Mouse (Mus musculus): ENCODE measurements around the gene Gm17334.

Gm17334 gene

GRCm38 (mm10) chr11:53773087-53773486, at the start of gene Gm17334:
Gm17334 (minus strand) TSS chr11:53773187.
- no peak for DNase-seq (ENCODE audit: low read depth)

- DNase-seq (ENCODE audit: low read depth), result no peak
Observed at GRCm38 (mm10) chr11:53821945-53822338, 49.0 kb upstream of the Gm17334 start.

- peak; percentile 74 for DNase-seq (ENCODE audit: low read depth)
Observed at GRCm38 (mm10) chr11:53821230-53821944, 48.4 kb upstream of the Gm17334 start.

GRCm38 (mm10) chr11:53820516-53821170, 47.7 kb upstream of the Gm17334 start:
- DNase-seq (ENCODE audit: low read depth), result no peak

GRCm38 (mm10) chr11:53819511-53819910, 46.5 kb upstream of the Gm17334 start:
- DNase-seq (ENCODE audit: low read depth), result no peak

- DNase-seq (ENCODE audit: low read depth), result no peak
Observed at GRCm38 (mm10) chr11:53818794-53819193, 45.8 kb upstream of the Gm17334 start.

- DNase-seq (ENCODE audit: low read depth), result no peak
Observed at GRCm38 (mm10) chr11:53816841-53817375, 43.9 kb upstream of the Gm17334 start.

GRCm38 (mm10) chr11:53814810-53815209, 41.8 kb upstream of the Gm17334 start:
- DNase-seq (ENCODE audit: low read depth), result no peak

- DNase-seq (ENCODE audit: low read depth), result no peak
Observed at GRCm38 (mm10) chr11:53813001-53813868, 40.2 kb upstream of the Gm17334 start.

GRCm38 (mm10) chr11:53811312-53811711, 38.3 kb upstream of the Gm17334 start:
- no peak for DNase-seq (ENCODE audit: low read depth)

GRCm38 (mm10) chr11:53810749-53811148, 37.8 kb upstream of the Gm17334 start:
- DNase-seq (ENCODE audit: low read depth), result no peak

- no peak for DNase-seq (ENCODE audit: low read depth)
Observed at GRCm38 (mm10) chr11:53810156-53810555, 37.2 kb upstream of the Gm17334 start.

- no peak for DNase-seq (ENCODE audit: low read depth)
Observed at GRCm38 (mm10) chr11:53809354-53809753, 36.4 kb upstream of the Gm17334 start.

GRCm38 (mm10) chr11:53805786-53806185, 32.8 kb upstream of the Gm17334 start:
- no peak for DNase-seq (ENCODE audit: low read depth)

GRCm38 (mm10) chr11:53804569-53805344, 31.8 kb upstream of the Gm17334 start:
- no peak for DNase-seq (ENCODE audit: low read depth)

- DNase-seq (ENCODE audit: low read depth), result no peak
Observed at GRCm38 (mm10) chr11:53803494-53803893, 30.5 kb upstream of the Gm17334 start.

- DNase-seq (ENCODE audit: low read depth), result no peak
Observed at GRCm38 (mm10) chr11:53803093-53803492, 30.1 kb upstream of the Gm17334 start.

- DNase-seq (ENCODE audit: low read depth), result no peak
Observed at GRCm38 (mm10) chr11:53800975-53801374, 28.0 kb upstream of the Gm17334 start.

GRCm38 (mm10) chr11:53800036-53800435, 27.0 kb upstream of the Gm17334 start:
- no peak for DNase-seq (ENCODE audit: low read depth)

GRCm38 (mm10) chr11:53798041-53798711, 25.2 kb upstream of the Gm17334 start:
- no peak for DNase-seq (ENCODE audit: low read depth)

- DNase-seq (ENCODE audit: low read depth), result no peak
Observed at GRCm38 (mm10) chr11:53797386-53797920, 24.5 kb upstream of the Gm17334 start.
